Mouse (Mus musculus) stomach, postnatal 0 days (tissue): ENCODE measurements at regions not wholly inside any gene's neighbourhood (a gene's known extent, or its start where the extent isn't known, plus 50 kb on each side); places are given as distances from the start of the nearest gene placed in this dataset.

Experiments
- ATAC-seq: fragments of 200-750 bp; cut with Nextera tagmentation; 2 replicates; pipeline ENCODE4 v1.8.0; 2017; ENCODE audit not compliant: low FRiP score, low TSS enrichment
- DNase-seq: peaks from one replicate; pipeline ENCODE4 v3.0.0-alpha.2; 2016; ENCODE audit warnings: low spot score
- H3K27ac ChIP-seq: fragments of 300-500 bp; sonication (generic); replicated peaks from 2 replicates; pipeline ENCODE4 v1.5.1; 2014; ENCODE audit warnings: mild to moderate bottlenecking, control low read depth
- H3K27me3 ChIP-seq: fragments of 300-500 bp; sonication (generic); 2 replicates; pipeline ENCODE4 v1.6.1; 2014; ENCODE audit warnings: low read length; ENCODE audit not compliant: control insufficient read depth, insufficient read depth
- H3K36me3 ChIP-seq: fragments of 300-500 bp; sonication (generic); 2 replicates; pipeline ENCODE4 v1.6.1; 2014; ENCODE audit warnings: low read length, mixed read lengths; ENCODE audit not compliant: control insufficient read depth, insufficient read depth
- H3K4me1 ChIP-seq: fragments of 300-500 bp; sonication (generic); replicated peaks from 2 replicates; pipeline ENCODE4 v1.6.1; 2014; ENCODE audit warnings: antibody characterized with exemption; ENCODE audit not compliant: control insufficient read depth, insufficient read depth
- H3K4me2 ChIP-seq: fragments of 300-500 bp; sonication (generic); replicated peaks from 2 replicates; pipeline ENCODE4 v1.6.1; 2014; ENCODE audit warnings: low read depth, mild to moderate bottlenecking, control low read depth, moderate library complexity
- H3K4me3 ChIP-seq: fragments of 300-500 bp; sonication (generic); 2 replicates; pipeline ENCODE4 v1.5.1; 2014; ENCODE audit warnings: low read depth, low read length, control low read depth
- H3K9ac ChIP-seq: fragments of 300-500 bp; sonication (generic); 2 replicates; pipeline ENCODE4 v1.6.1; 2014; ENCODE audit warnings: mild to moderate bottlenecking, low read length, control low read depth, mixed read lengths
- H3K9me3 ChIP-seq: fragments of 300-500 bp; sonication (generic); 2 replicates; pipeline ENCODE4 v1.6.1; 2016; ENCODE audit warnings: low read length; ENCODE audit not compliant: control insufficient read depth
- CTCF ChIP-seq: IDR thresholded peaks from 2 replicates; pipeline ENCODE4 v1.5.1; 2016; ENCODE audit warnings: antibody characterized with exemption, low read depth, mild to moderate bottlenecking, moderate library complexity
- EP300 ChIP-seq: optimal IDR thresholded peaks from 2 replicates; pipeline ENCODE3; 2016; ENCODE audit warnings: antibody characterized with exemption
- WGBS: fragments of 180-500 bp; shearing (Covaris S2); extraction: QIAGEN DNeasy Blood & Tissue Kit; methylation state at CpG from one replicate; pipeline ENCODE4 v1.1.7; 2014; 5-methylcytosine and 5-hydroxymethylcytosine counted together

DNA sequence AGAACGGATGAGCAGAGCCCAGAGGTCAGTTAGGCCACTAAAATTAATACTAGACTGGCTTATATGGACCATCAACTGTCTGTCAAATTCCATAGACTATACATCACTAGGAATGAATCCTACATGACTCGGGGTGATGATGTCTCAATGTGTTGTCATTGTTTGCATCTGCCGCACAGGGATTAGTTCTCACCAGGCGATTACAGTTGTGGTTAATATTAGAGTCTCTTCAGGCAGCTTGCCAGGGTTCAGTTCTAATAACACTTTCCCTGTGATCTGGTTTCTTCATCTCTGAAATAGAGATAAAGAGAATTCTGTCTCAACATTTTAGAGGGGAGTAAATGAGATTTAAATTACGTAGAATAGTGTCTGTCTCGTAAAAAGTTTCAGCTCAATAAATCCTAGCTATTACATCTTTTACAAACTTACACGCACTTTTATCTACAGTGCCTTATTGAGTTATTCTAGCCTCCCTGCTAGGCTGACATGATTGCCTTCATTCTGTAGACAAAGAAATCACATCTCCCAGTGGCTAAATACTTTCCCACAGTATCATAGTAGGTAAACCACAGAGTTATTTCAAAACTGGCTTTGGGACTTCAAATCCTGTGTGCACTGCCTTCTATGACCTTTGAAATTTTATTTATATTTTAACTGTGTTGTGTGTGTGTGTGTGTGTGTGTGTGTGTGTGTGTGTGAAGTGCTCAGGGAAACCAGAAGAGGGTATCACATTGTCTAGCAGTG is 148.0 kb upstream of the 4933402D24Rik start:
- no peaks in the 10 kb centered on the region for H3K36me3 ChIP-seq
- no peaks in the 10 kb centered on the region for H3K4me1 ChIP-seq
- ATAC-seq, result no peak
- H3K9ac ChIP-seq, result no peak overlapping the region
- no peaks in the 10 kb centered on the region for H3K27me3 ChIP-seq
- no peaks in the 10 kb centered on the region for H3K9me3 ChIP-seq
- 70% methylated on average over 7 of the region's 7 CpGs for WGBS
- H3K4me2 ChIP-seq, result no peak overlapping the region
- TF ChIP-seq CTCF (no peak), EP300 (no peak)
- no peak for DNase-seq
- no peak overlapping the region for H3K27ac ChIP-seq
- H3K4me3 ChIP-seq, result no peak overlapping the region

DNA sequence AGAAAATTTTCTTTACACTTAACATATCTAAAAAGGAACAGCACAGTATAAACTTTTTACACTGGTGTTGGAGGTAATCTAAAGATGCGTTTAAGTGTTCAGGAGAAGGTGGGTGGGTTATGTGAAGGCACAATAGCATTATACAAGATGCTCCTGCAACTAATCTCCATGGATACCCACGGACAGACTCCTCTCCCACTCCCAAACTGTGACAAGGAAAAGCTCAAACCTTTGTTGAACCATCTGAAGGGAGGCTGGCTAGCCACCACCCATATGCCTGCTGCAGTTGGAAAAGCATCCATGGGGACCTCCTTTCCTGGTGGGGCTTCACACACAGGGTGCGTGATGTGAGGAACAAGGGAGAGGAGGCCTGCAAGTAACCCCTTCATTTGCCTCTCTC is 141.7 kb upstream of the 4933402D24Rik start:
- 78% methylated on average over 3 of the region's 3 CpGs for WGBS
- Histone ChIP-seq H3K27ac (no peak overlapping the region), H3K4me3 (no peak overlapping the region), H3K4me2 (no peak overlapping the region), H3K9ac (no peak overlapping the region), H3K36me3 (no peaks in the 10 kb centered on the region), H3K9me3 (no peaks in the 10 kb centered on the region), H3K27me3 (no peaks in the 10 kb centered on the region), H3K4me1 (no peaks in the 10 kb centered on the region)
- no peak for DNase-seq
- TF ChIP-seq EP300 (no peak), CTCF (no peak)
- no peak for ATAC-seq

DNA sequence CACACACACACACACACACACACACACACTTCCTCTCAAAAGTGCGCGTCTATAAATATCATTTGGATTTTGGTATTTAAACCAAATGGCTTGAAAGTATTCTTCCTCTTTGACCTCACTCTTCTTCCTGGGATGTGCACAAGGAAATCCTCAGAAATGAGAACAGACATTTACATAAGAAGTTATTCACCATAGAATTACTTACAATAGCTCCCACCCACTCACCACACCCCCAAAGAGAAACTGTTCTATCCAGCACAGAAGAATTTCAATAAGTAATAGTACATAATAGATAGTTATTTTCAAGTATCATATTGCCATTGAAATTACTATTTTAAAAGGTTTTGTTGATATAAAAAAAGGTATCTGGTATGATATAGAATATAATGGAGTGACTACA is 140.1 kb upstream of the 4933402D24Rik start:
- WGBS, result 77% methylated on average over 2 of the region's 2 CpGs
- Histone ChIP-seq H3K27me3 (no peaks in the 10 kb centered on the region), H3K27ac (no peak overlapping the region), H3K9ac (no peak overlapping the region), H3K36me3 (no peaks in the 10 kb centered on the region), H3K4me2 (no peak overlapping the region), H3K4me1 (no peaks in the 10 kb centered on the region), H3K4me3 (no peak overlapping the region), H3K9me3 (no peaks in the 10 kb centered on the region)
- TF ChIP-seq CTCF (no peak), EP300 (no peak)
- ATAC-seq, result no peak
- no peak for DNase-seq

DNA sequence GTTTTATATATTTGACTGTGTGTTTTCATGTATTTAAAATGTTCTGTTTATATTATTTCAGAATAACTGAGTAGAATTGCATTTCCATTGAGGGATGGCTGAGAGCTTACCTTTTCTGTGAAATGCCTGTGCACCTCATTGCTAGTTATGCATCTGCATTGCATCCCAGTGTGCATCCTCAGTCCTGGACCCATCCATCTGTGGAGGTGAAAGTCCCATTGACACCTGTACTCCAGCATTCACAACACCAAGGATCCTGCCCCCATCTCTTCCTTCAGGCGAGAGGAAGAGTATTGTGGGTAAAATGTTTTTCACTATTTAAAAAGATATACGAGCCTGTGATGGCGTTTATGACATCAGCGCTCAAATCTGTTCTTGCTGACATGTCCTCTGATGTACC is 134.6 kb upstream of the 4933402D24Rik start:
- Histone ChIP-seq H3K36me3 (no peaks in the 10 kb centered on the region), H3K9ac (no peak overlapping the region), H3K27me3 (no peaks in the 10 kb centered on the region), H3K4me3 (no peak overlapping the region), H3K4me2 (no peak overlapping the region), H3K27ac (no peak overlapping the region), H3K4me1 (no peaks in the 10 kb centered on the region), H3K9me3 (no peaks in the 10 kb centered on the region)
- ATAC-seq (no peak), DNase-seq (no peak)
- WGBS, result 79% methylated on average over 4 of the region's 4 CpGs
- TF ChIP-seq CTCF (no peak), EP300 (no peak)

DNA sequence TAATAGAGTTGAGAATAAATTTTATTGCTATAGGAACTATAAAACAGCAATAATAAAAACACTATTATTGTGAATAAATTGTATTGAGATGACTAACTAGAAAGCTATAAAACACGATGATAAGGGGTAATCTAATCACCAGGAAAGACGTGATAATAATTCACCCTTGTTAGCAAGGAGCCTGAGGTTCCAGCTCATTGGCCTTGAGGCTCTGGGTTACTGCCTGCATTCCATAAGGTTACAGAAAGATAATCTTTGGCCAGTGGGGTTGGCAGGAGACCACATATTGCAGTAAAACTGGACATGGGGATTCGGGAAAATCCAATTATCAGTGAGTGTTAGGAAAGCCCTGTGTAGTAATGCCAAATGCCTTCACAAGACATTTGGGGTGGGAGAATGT is 134.1 kb upstream of the 4933402D24Rik start:
- H3K27me3 ChIP-seq, result no peaks in the 10 kb centered on the region
- ATAC-seq, result no peak
- WGBS, result 50% methylated on average over 3 of the region's 3 CpGs

DNA sequence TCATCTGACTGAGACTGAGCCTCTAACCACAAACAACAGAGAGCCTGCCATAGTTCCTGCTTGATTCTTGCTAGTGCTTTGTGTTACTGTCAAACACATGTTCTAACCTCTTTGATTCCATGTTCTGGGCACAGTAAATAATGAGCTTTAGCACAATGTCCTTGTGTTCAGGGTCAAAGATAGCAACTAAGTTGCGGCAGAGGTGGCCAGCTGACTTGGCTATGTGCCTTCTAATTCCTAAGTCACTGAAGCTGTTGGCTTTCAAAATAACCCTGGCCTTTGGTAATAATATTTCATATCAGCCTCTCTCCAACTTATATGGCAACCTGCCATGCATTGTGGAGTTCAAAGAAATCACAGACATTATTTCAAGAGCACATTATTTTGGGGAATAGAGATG is 133.3 kb upstream of the 4933402D24Rik start:
- Histone ChIP-seq H3K9ac (no peak overlapping the region), H3K27me3 (no peaks in the 10 kb centered on the region), H3K4me2 (no peak overlapping the region), H3K27ac (no peak overlapping the region), H3K9me3 (no peaks in the 10 kb centered on the region), H3K4me1 (no peaks in the 10 kb centered on the region), H3K4me3 (no peak overlapping the region), H3K36me3 (no peaks in the 10 kb centered on the region)
- ATAC-seq, result no peak
- TF ChIP-seq CTCF (no peak), EP300 (no peak)
- no peak for DNase-seq
- 45% methylated on average over 1 of the region's 1 CpGs for WGBS

More for the DNA sequence above, 134.1 kb upstream of the 4933402D24Rik start:
- Histone ChIP-seq H3K4me2 (no peak overlapping the region), H3K27ac (no peak overlapping the region), H3K36me3 (no peaks in the 10 kb centered on the region), H3K9me3 (no peaks in the 10 kb centered on the region), H3K4me3 (no peak overlapping the region), H3K9ac (no peak overlapping the region), H3K4me1 (no peaks in the 10 kb centered on the region)
- DNase-seq, result no peak
- no peak for TF ChIP-seq EP300
- no peak for TF ChIP-seq CTCF
